Mouse (Mus musculus): ENCODE measurements at regions not wholly inside any gene's neighbourhood (a gene's known extent, or its start where the extent isn't known, plus 50 kb on each side); places are given as distances from the start of the nearest gene placed in this dataset.

GRCm38 (mm10) chr13:90537525-90537924, 367.6 kb downstream of the Atp6ap1l start:
- Histone ChIP-seq H3K36me3 (ENCODE audit: control insufficient read depth, insufficient read depth, low read length) (no peaks in the 10 kb centered on the region), H3K4me2 (ENCODE audit: low read depth, low read length) (no peak overlapping the region), H3K4me3 (ENCODE audit: low read depth, low read length) (no peak overlapping the region), H3K9ac (replicated peaks; ENCODE audit: low read depth, low read length) (no peak overlapping the region), H3K27ac (ENCODE audit: low read depth, low read length) (no peak overlapping the region), H3K9me3 (ENCODE audit: control insufficient read depth, low read length) (no peaks in the 10 kb centered on the region), H3K27me3 (ENCODE audit: control insufficient read depth, insufficient read depth, low read length) (no peaks in the 10 kb centered on the region), H3K4me1 (ENCODE audit: control insufficient read depth, insufficient read depth, low read length) (no peaks in the 10 kb centered on the region)
- 100% methylated on average over 1 of the region's 1 CpGs for WGBS
- ATAC-seq (ENCODE audit: low read depth), result no peak

DNA sequence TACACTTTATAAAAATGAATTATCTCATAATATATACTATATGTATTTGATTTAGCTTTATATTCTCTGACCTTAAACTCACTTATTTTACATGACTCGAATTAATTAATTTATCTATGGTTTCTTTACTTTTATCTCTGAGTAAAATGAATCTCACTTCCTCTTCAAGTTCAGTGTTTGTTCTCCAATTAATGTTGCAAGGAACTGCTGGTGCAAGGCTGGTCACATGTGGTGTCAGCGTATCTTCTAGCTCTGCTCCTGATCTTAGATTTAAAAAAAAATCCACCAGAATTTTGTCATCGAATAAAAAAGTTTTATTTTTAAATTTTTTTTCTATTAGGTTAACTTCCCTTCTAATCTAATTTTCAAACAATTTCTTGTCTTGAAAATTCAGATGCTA, 378.2 kb downstream of the Atp6ap1l start:
- Histone ChIP-seq H3K4me1 (ENCODE audit: control insufficient read depth, insufficient read depth, low read length) (no peaks in the 10 kb centered on the region), H3K9ac (replicated peaks; ENCODE audit: low read depth, low read length) (no peak overlapping the region), H3K9me3 (ENCODE audit: control insufficient read depth, low read length) (no peaks in the 10 kb centered on the region), H3K36me3 (ENCODE audit: control insufficient read depth, insufficient read depth, low read length) (no peaks in the 10 kb centered on the region), H3K4me3 (ENCODE audit: low read depth, low read length) (no peak overlapping the region), H3K4me2 (ENCODE audit: low read depth, low read length) (no peak overlapping the region), H3K27me3 (ENCODE audit: control insufficient read depth, insufficient read depth, low read length) (no peaks in the 10 kb centered on the region), H3K27ac (ENCODE audit: low read depth, low read length) (no peak overlapping the region)
- 89% methylated on average over 3 of the region's 3 CpGs for WGBS
- no peak for ATAC-seq (ENCODE audit: low read depth)

GRCm38 (mm10) chr13:90525801-90526200, 379.4 kb downstream of the Atp6ap1l start:
- no peak overlapping the region for H3K4me2 ChIP-seq (ENCODE audit: low read depth, low read length)
- H3K9ac ChIP-seq (replicated peaks; ENCODE audit: low read depth, low read length), result no peak overlapping the region
- 79% methylated on average over 2 of the region's 2 CpGs for WGBS
- H3K27me3 ChIP-seq (ENCODE audit: control insufficient read depth, insufficient read depth, low read length), result no peaks in the 10 kb centered on the region
- no peak overlapping the region for H3K4me3 ChIP-seq (ENCODE audit: low read depth, low read length)
- no peaks in the 10 kb centered on the region for H3K36me3 ChIP-seq (ENCODE audit: control insufficient read depth, insufficient read depth, low read length)
- no peaks in the 10 kb centered on the region for H3K4me1 ChIP-seq (ENCODE audit: control insufficient read depth, insufficient read depth, low read length)
- no peak overlapping the region for H3K27ac ChIP-seq (ENCODE audit: low read depth, low read length)
- ATAC-seq (ENCODE audit: low read depth), result no peak
- no peaks in the 10 kb centered on the region for H3K9me3 ChIP-seq (ENCODE audit: control insufficient read depth, low read length)

DNA sequence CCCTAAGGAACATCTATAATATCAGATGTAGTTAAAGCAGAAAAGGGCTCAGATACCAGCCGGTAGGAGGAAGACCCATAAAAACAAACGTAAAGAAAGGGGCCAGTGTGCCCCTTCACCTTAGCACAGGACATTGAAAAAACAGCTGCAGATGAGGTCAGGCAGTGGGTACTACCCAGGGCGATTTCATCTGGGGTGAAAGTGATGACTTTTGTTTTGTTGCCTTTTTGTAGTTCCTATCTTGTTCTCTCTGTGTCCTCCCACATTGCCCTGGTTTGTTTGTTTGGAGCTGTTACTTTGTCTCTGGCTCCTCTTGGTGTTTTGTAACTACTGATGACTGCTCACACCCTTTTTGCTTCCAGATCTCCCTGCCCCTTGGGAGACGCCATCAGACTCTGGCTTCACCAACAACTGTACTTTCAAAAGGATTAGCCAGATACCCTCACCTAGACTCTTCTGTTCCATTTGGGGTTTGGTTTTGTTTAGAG, 383.4 kb downstream of the Atp6ap1l start:
- no peaks in the 10 kb centered on the region for H3K9me3 ChIP-seq (ENCODE audit: control insufficient read depth, low read length)
- 51% methylated on average over 4 of the region's 4 CpGs for WGBS
- H3K27me3 ChIP-seq (ENCODE audit: control insufficient read depth, insufficient read depth, low read length), result no peaks in the 10 kb centered on the region
- no peak for ATAC-seq (ENCODE audit: low read depth)
- H3K4me2 ChIP-seq (ENCODE audit: low read depth, low read length), result no peak overlapping the region
- no peaks in the 10 kb centered on the region for H3K36me3 ChIP-seq (ENCODE audit: control insufficient read depth, insufficient read depth, low read length)
- H3K4me3 ChIP-seq (ENCODE audit: low read depth, low read length), result no peak overlapping the region
- H3K4me1 ChIP-seq (ENCODE audit: control insufficient read depth, insufficient read depth, low read length), result no peaks in the 10 kb centered on the region
- no peak overlapping the region for H3K27ac ChIP-seq (ENCODE audit: low read depth, low read length)
- H3K9ac ChIP-seq (replicated peaks; ENCODE audit: low read depth, low read length), result no peak overlapping the region

- ATAC-seq (ENCODE audit: low read depth), result no peak
- no peaks in the 10 kb centered on the region for H3K36me3 ChIP-seq (ENCODE audit: control insufficient read depth, insufficient read depth, low read length)
- no peak overlapping the region for H3K9ac ChIP-seq (replicated peaks; ENCODE audit: low read depth, low read length)
- no peak overlapping the region for H3K4me3 ChIP-seq (ENCODE audit: low read depth, low read length)
- H3K4me1 ChIP-seq (ENCODE audit: control insufficient read depth, insufficient read depth, low read length), result no peaks in the 10 kb centered on the region
- H3K27ac ChIP-seq (ENCODE audit: low read depth, low read length), result no peak overlapping the region
- no peaks in the 10 kb centered on the region for H3K27me3 ChIP-seq (ENCODE audit: control insufficient read depth, insufficient read depth, low read length)
- WGBS, result 79% methylated on average over 4 of the region's 4 CpGs
- no peaks in the 10 kb centered on the region for H3K9me3 ChIP-seq (ENCODE audit: control insufficient read depth, low read length)
- H3K4me2 ChIP-seq (ENCODE audit: low read depth, low read length), result no peak overlapping the region
Observed at GRCm38 (mm10) chr13:90520992-90521757, 384.0 kb downstream of the Atp6ap1l start.

- no peak overlapping the region for H3K9ac ChIP-seq (replicated peaks; ENCODE audit: low read depth, low read length)
- H3K4me3 ChIP-seq (ENCODE audit: low read depth, low read length), result no peak overlapping the region
- no peaks in the 10 kb centered on the region for H3K27me3 ChIP-seq (ENCODE audit: control insufficient read depth, insufficient read depth, low read length)
- H3K27ac ChIP-seq (ENCODE audit: low read depth, low read length), result peak overlapping the region; percentile 22; the same call in 1 of the 2 replicates
- H3K36me3 ChIP-seq (ENCODE audit: control insufficient read depth, insufficient read depth, low read length), result no peaks in the 10 kb centered on the region
- no peak overlapping the region for H3K4me2 ChIP-seq (ENCODE audit: low read depth, low read length)
- H3K9me3 ChIP-seq (ENCODE audit: control insufficient read depth, low read length), result no peaks in the 10 kb centered on the region
- peak; percentile 66; the same call in 1 of the 2 replicates for ATAC-seq (ENCODE audit: low read depth)
- 62% methylated on average over 3 of the region's 3 CpGs for WGBS
- no peaks in the 10 kb centered on the region for H3K4me1 ChIP-seq (ENCODE audit: control insufficient read depth, insufficient read depth, low read length)
Observed at GRCm38 (mm10) chr13:90515773-90516503, 389.2 kb downstream of the Atp6ap1l start.

- Histone ChIP-seq H3K27me3 (ENCODE audit: control insufficient read depth, insufficient read depth, low read length) (no peaks in the 10 kb centered on the region), H3K4me2 (ENCODE audit: low read depth, low read length) (no peak overlapping the region), H3K9me3 (ENCODE audit: control insufficient read depth, low read length) (no peaks in the 10 kb centered on the region), H3K9ac (replicated peaks; ENCODE audit: low read depth, low read length) (no peak overlapping the region), H3K36me3 (ENCODE audit: control insufficient read depth, insufficient read depth, low read length) (no peaks in the 10 kb centered on the region), H3K4me1 (ENCODE audit: control insufficient read depth, insufficient read depth, low read length) (no peaks in the 10 kb centered on the region), H3K27ac (ENCODE audit: low read depth, low read length) (no peak overlapping the region), H3K4me3 (ENCODE audit: low read depth, low read length) (no peak overlapping the region)
- WGBS, result 78% methylated on average over 4 of the region's 4 CpGs
- ATAC-seq (ENCODE audit: low read depth), result no peak
Observed at GRCm38 (mm10) chr13:90513867-90514266, 391.3 kb downstream of the Atp6ap1l start.

DNA sequence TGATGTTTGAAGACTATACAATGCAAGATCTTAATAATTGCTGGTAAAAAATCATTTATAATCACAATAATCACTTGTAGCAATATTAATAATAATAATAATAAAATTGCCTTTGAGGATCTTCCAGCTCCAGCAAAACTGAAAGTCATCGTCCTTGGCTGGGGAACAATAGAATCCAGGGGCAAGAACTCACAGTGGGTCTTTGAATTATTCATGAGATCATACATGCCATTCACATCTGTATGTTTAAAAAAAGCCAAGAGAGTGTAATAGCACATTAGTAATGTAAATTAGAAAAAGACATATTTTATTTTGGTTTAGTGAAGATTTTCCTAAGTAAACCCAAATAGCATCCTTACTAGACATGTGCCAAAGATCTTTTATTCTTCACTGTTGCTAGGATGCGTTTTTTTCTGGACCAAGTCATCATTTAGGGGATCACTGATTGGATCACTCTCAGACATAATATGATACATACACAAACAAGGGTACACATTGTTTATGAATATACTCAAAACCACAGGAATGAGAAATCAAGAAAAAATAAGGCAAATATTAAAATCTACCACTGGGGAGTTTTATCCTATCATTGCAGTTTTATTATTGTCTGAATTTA, 392.3 kb downstream of the Atp6ap1l start:
- Histone ChIP-seq H3K4me3 (ENCODE audit: low read depth, low read length) (no peak overlapping the region), H3K27ac (ENCODE audit: low read depth, low read length) (no peak overlapping the region), H3K4me2 (ENCODE audit: low read depth, low read length) (no peak overlapping the region), H3K36me3 (ENCODE audit: control insufficient read depth, insufficient read depth, low read length) (no peaks in the 10 kb centered on the region), H3K9me3 (ENCODE audit: control insufficient read depth, low read length) (no peaks in the 10 kb centered on the region), H3K4me1 (ENCODE audit: control insufficient read depth, insufficient read depth, low read length) (no peaks in the 10 kb centered on the region), H3K9ac (replicated peaks; ENCODE audit: low read depth, low read length) (no peak overlapping the region), H3K27me3 (ENCODE audit: control insufficient read depth, insufficient read depth, low read length) (no peaks in the 10 kb centered on the region)
- no peak for ATAC-seq (ENCODE audit: low read depth)
- 51% methylated on average over 2 of the region's 2 CpGs for WGBS

DNA sequence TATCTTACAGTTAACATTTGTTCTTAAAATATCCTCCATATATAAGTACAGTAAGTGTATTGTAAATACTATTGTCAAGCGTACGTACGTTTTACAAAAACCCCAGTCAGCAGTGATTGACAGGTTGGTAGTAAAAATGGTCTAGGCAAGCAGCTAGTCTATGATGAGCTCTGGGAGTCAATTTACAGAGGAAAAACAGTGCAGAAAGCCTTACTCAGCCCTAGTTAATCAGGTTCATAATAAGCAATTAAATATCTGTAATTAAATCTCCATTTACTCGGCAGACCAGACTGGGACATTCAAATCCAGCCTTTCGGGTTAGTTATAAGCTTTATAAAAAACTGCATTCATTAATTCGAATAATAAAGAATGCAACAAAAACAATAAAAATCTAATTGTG, 394.7 kb downstream of the Atp6ap1l start:
- Histone ChIP-seq H3K9ac (replicated peaks; ENCODE audit: low read depth, low read length) (no peak overlapping the region), H3K4me2 (ENCODE audit: low read depth, low read length) (no peak overlapping the region), H3K4me1 (ENCODE audit: control insufficient read depth, insufficient read depth, low read length) (no peaks in the 10 kb centered on the region), H3K4me3 (ENCODE audit: low read depth, low read length) (no peak overlapping the region), H3K27ac (ENCODE audit: low read depth, low read length) (no peak overlapping the region), H3K36me3 (ENCODE audit: control insufficient read depth, insufficient read depth, low read length) (no peaks in the 10 kb centered on the region), H3K9me3 (ENCODE audit: control insufficient read depth, low read length) (no peaks in the 10 kb centered on the region), H3K27me3 (ENCODE audit: control insufficient read depth, insufficient read depth, low read length) (no peaks in the 10 kb centered on the region)
- peak; percentile 36; the same call in 1 of the 2 replicates for ATAC-seq (ENCODE audit: low read depth)
- 65% methylated on average over 6 of the region's 6 CpGs for WGBS
